In genomic region chr4:12498426-12498825, GRCm38 (mm10) we compare ENCODE assay signal across 21 mouse cellular contexts.
"Had no signal": no experiment of that assay in that cellular context is flagged by ENCODE, and none has a peak within 500 bp of the region (broad histone marks: within the 10 kb centered on the region; RNA-seq: fewer than 3 reads in every experiment).

No protein-coding gene starts in this region.

- H3K9me3 ChIP-seq: heart, embryonic 10.5 days; heart, embryonic 12.5 days; hindbrain, embryonic 13.5 days; hindbrain, embryonic 15.5 days; limb, embryonic 10.5 days; limb, embryonic 12.5 days had no signal

- DNase-seq: gastrocnemius, postnatal 14 days; gastrocnemius, postnatal 36 days; heart, adult 18-20 months; heart, postnatal 10 days; heart, postnatal 36 days; kidney, adult 11 months; kidney, adult 2 months; kidney, postnatal 10 days; kidney, postnatal 25 days; kidney, postnatal 4 days; liver had no signal

- H3K4me1 ChIP-seq: heart, embryonic 12.5 days; hindbrain, embryonic 13.5 days; hindbrain, embryonic 15.5 days had no signal

- H3K36me3 ChIP-seq: heart, embryonic 10.5 days; heart, embryonic 12.5 days; hindbrain, embryonic 13.5 days; hindbrain, embryonic 15.5 days; limb, embryonic 10.5 days; limb, embryonic 12.5 days had no signal

- H3K27me3 ChIP-seq: heart, embryonic 12.5 days; hindbrain, embryonic 13.5 days; hindbrain, embryonic 15.5 days; limb, embryonic 12.5 days had no signal

- H3K4me3 ChIP-seq: heart, embryonic 10.5 days; heart, embryonic 12.5 days; hindbrain, embryonic 13.5 days; hindbrain, embryonic 15.5 days; layer of hippocampus, adult 2 months; left cerebral cortex, adult 2 months; limb, embryonic 10.5 days; limb, embryonic 12.5 days had no signal

- H3K27ac ChIP-seq: heart, embryonic 10.5 days; hindbrain, embryonic 13.5 days; hindbrain, embryonic 15.5 days; hindbrain, postnatal 0 days; layer of hippocampus, adult 2 months; left cerebral cortex, adult 2 months; limb, embryonic 10.5 days; limb, embryonic 12.5 days had no signal

- H3K4me2 ChIP-seq: heart, embryonic 12.5 days; hindbrain, embryonic 13.5 days; hindbrain, embryonic 15.5 days; limb, embryonic 12.5 days had no signal

- ATAC-seq: hindbrain, postnatal 0 days; intestine, embryonic 16.5 days had no signal

- H3K9ac ChIP-seq: heart, embryonic 12.5 days; hindbrain, embryonic 13.5 days; hindbrain, embryonic 15.5 days; limb, embryonic 12.5 days had no signal
